Mouse (Mus musculus) forebrain, embryonic 13.5 days (tissue): Measurements from ENCODE around the gene Igsf21. TPM values are rescaled to one million over a fixed set of nuclear protein-coding genes. Genes with fewer than 3 reads are reported as not detected.

Experiments
- ATAC-seq: fragments of 200-750 bp; cut with Nextera tagmentation; 2 replicates; pipeline ENCODE4 v1.8.0; 2017
- H3K27ac ChIP-seq: fragments of 300-500 bp; sonication (generic); 2 replicates; pipeline ENCODE4 v1.5.1; 2015; ENCODE audit warnings: inconsistent platforms, mild to moderate bottlenecking, moderate library complexity
- H3K27me3 ChIP-seq: fragments of 300-500 bp; sonication (generic); 2 replicates; pipeline ENCODE4 v1.6.1; 2015; ENCODE audit warnings: mild to moderate bottlenecking, inconsistent platforms
- H3K36me3 ChIP-seq: fragments of 300-500 bp; sonication (generic); 2 replicates; pipeline ENCODE4 v1.6.1; 2015; ENCODE audit warnings: mild to moderate bottlenecking, inconsistent platforms; ENCODE audit not compliant: poor library complexity, severe bottlenecking
- H3K4me1 ChIP-seq: fragments of 300-500 bp; sonication (generic); 2 replicates; pipeline ENCODE4 v1.6.1; 2015; ENCODE audit warnings: inconsistent platforms
- H3K4me2 ChIP-seq: fragments of 300-500 bp; sonication (generic); 2 replicates; pipeline ENCODE4 v1.6.1; 2015; ENCODE audit warnings: inconsistent platforms, mild to moderate bottlenecking, moderate library complexity
- H3K4me3 ChIP-seq: fragments of 300-500 bp; sonication (generic); 2 replicates; pipeline ENCODE4 v1.5.1; 2015; ENCODE audit warnings: mild to moderate bottlenecking, inconsistent platforms
- H3K9ac ChIP-seq: fragments of 300-500 bp; sonication (generic); 2 replicates; pipeline ENCODE4 v1.6.1; 2015; ENCODE audit warnings: mild to moderate bottlenecking, inconsistent platforms
- H3K9me3 ChIP-seq: fragments of 300-500 bp; sonication (generic); replicated peaks from 2 replicates; pipeline ENCODE4 v1.6.1; 2016; ENCODE audit warnings: inconsistent platforms
- WGBS: fragments of 180-500 bp; shearing (Covaris S2); methylation state at CpG from one replicate; pipeline ENCODE4 v1.1.7; 2015; 5-methylcytosine and 5-hydroxymethylcytosine counted together
- polyA plus RNA-seq: library from polyadenylated mRNA; unstranded; fragments of >200 nt; fragmentation: Nextera tagmentation; extraction: Ambion mirVana; gene quantifications from 2 replicates; pipeline ENCODE4 v1.2.1, GENCODE M21; 2015

The Igsf21 gene
- polyA plus RNA-seq, 1 experiment from 2014 or later = 28.6 TPM

GRCm38 (mm10) chr4:140153711-140154114 is 92.9 kb downstream of the Igsf21 start:
- H3K36me3 ChIP-seq = no peaks in the 10 kb centered on the region
- peaks cover 27% of the 10 kb centered on the region for H3K4me1 ChIP-seq
- H3K27me3 ChIP-seq = no peaks in the 10 kb centered on the region
- ATAC-seq = no peak
- no peak overlapping the region for H3K4me3 ChIP-seq
- WGBS = 65% methylated on average over 9 of the region's 9 CpGs
- no peaks in the 10 kb centered on the region for H3K9me3 ChIP-seq
- H3K27ac ChIP-seq = no peak overlapping the region
- no peak overlapping the region for H3K4me2 ChIP-seq
- no peak overlapping the region for H3K9ac ChIP-seq

GRCm38 (mm10) chr4:140153101-140153500 is 93.5 kb downstream of the Igsf21 start:
- Histone ChIP-seq H3K27ac (no peak overlapping the region), H3K9me3 (no peaks in the 10 kb centered on the region), H3K4me1 (peaks cover 30% of the 10 kb centered on the region), H3K36me3 (no peaks in the 10 kb centered on the region), H3K9ac (no peak overlapping the region), H3K4me3 (no peak overlapping the region), H3K4me2 (no peak overlapping the region), H3K27me3 (no peaks in the 10 kb centered on the region)
- 34% methylated on average over 7 of the region's 7 CpGs for WGBS
- ATAC-seq = no peak

- H3K4me2 ChIP-seq = no peak overlapping the region
- peaks cover 41% of the 10 kb centered on the region for H3K4me1 ChIP-seq
- no peaks in the 10 kb centered on the region for H3K27me3 ChIP-seq
- ATAC-seq = no peak
- 93% methylated on average over 8 of the region's 8 CpGs for WGBS
- no peak overlapping the region for H3K9ac ChIP-seq
- H3K9me3 ChIP-seq = no peaks in the 10 kb centered on the region
- H3K36me3 ChIP-seq = no peaks in the 10 kb centered on the region
- no peak overlapping the region for H3K4me3 ChIP-seq
- H3K27ac ChIP-seq = no peak overlapping the region
Observed at GRCm38 (mm10) chr4:140149706-140150105, 96.9 kb downstream of the Igsf21 start.

GRCm38 (mm10) chr4:140147857-140148695 is 98.5 kb downstream of the Igsf21 start:
- Histone ChIP-seq H3K36me3 (no peaks in the 10 kb centered on the region), H3K4me2 (no peak overlapping the region), H3K4me3 (no peak overlapping the region), H3K4me1 (peaks cover 28% of the 10 kb centered on the region), H3K9ac (peak overlapping the region; percentile 36; the same call in 1 of the 2 replicates), H3K27ac (peak overlapping the region; percentile 54), H3K9me3 (0 out of 2 replicates have a peak, but pooled peaks cover 4% of the 10 kb centered on the region), H3K27me3 (no peaks in the 10 kb centered on the region)
- peak; percentile 19; the same call in 1 of the 2 replicates for ATAC-seq
- WGBS = 66% methylated on average over 20 of the region's 20 CpGs

- Histone ChIP-seq H3K4me3 (no peak overlapping the region), H3K27ac (peak overlapping the region; percentile 54), H3K9me3 (0 out of 2 replicates have a peak, but pooled peaks cover 7% of the 10 kb centered on the region), H3K9ac (peak overlapping the region; percentile 36; the same call in 1 of the 2 replicates), H3K4me2 (no peak overlapping the region), H3K36me3 (no peaks in the 10 kb centered on the region), H3K4me1 (peaks cover 28% of the 10 kb centered on the region), H3K27me3 (no peaks in the 10 kb centered on the region)
- peak; percentile 41; the same call in 1 of the 2 replicates for ATAC-seq
- WGBS = 83% methylated on average over 15 of the region's 15 CpGs
Observed at GRCm38 (mm10) chr4:140147079-140147840, 99.3 kb downstream of the Igsf21 start.

GRCm38 (mm10) chr4:140143884-140144525 is 102.6 kb downstream of the Igsf21 start:
- Histone ChIP-seq H3K27ac (no peak overlapping the region), H3K27me3 (no peaks in the 10 kb centered on the region), H3K36me3 (no peaks in the 10 kb centered on the region), H3K4me1 (peaks cover 28% of the 10 kb centered on the region), H3K4me3 (no peak overlapping the region), H3K9ac (no peak overlapping the region), H3K4me2 (no peak overlapping the region), H3K9me3 (0 out of 2 replicates have a peak, but pooled peaks cover 7% of the 10 kb centered on the region)
- 89% methylated on average over 10 of the region's 10 CpGs for WGBS
- ATAC-seq = no peak

- WGBS = 93% methylated on average over 6 of the region's 6 CpGs
- no peaks in the 10 kb centered on the region for H3K27me3 ChIP-seq
- no peak overlapping the region for H3K9ac ChIP-seq
- H3K4me2 ChIP-seq = no peak overlapping the region
- ATAC-seq = no peak
- no peaks in the 10 kb centered on the region for H3K36me3 ChIP-seq
- peaks cover 25% of the 10 kb centered on the region for H3K4me1 ChIP-seq
- no peak overlapping the region for H3K4me3 ChIP-seq
- 0 out of 2 replicates have a peak, but pooled peaks cover 7% of the 10 kb centered on the region for H3K9me3 ChIP-seq
- no peak overlapping the region for H3K27ac ChIP-seq
Observed at GRCm38 (mm10) chr4:140143178-140143577, 103.4 kb downstream of the Igsf21 start.

GRCm38 (mm10) chr4:140140485-140140884 is 106.1 kb downstream of the Igsf21 start:
- Histone ChIP-seq H3K27ac (no peak overlapping the region), H3K27me3 (no peaks in the 10 kb centered on the region), H3K9me3 (0 out of 2 replicates have a peak, but pooled peaks cover 13% of the 10 kb centered on the region), H3K9ac (no peak overlapping the region), H3K36me3 (no peaks in the 10 kb centered on the region), H3K4me3 (no peak overlapping the region), H3K4me2 (no peak overlapping the region), H3K4me1 (peaks cover 10% of the 10 kb centered on the region)
- 76% methylated on average over 9 of the region's 9 CpGs for WGBS
- ATAC-seq = no peak

- H3K36me3 ChIP-seq = no peaks in the 10 kb centered on the region
- ATAC-seq = no peak
- H3K9me3 ChIP-seq = 0 out of 2 replicates have a peak, but pooled peaks cover 13% of the 10 kb centered on the region
- WGBS = 69% methylated on average over 5 of the region's 5 CpGs
- H3K9ac ChIP-seq = no peak overlapping the region
- no peaks in the 10 kb centered on the region for H3K27me3 ChIP-seq
- no peak overlapping the region for H3K27ac ChIP-seq
- no peaks in the 10 kb centered on the region for H3K4me1 ChIP-seq
- no peak overlapping the region for H3K4me3 ChIP-seq
- H3K4me2 ChIP-seq = no peak overlapping the region
Observed at GRCm38 (mm10) chr4:140138846-140139245, 107.7 kb downstream of the Igsf21 start.

- no peak overlapping the region for H3K4me2 ChIP-seq
- peaks cover 22% of the 10 kb centered on the region for H3K4me1 ChIP-seq
- 0 out of 2 replicates have a peak, but pooled peaks cover 6% of the 10 kb centered on the region for H3K9me3 ChIP-seq
- H3K36me3 ChIP-seq = no peaks in the 10 kb centered on the region
- no peak overlapping the region for H3K9ac ChIP-seq
- ATAC-seq = no peak
- 22% methylated on average over 9 of the region's 9 CpGs for WGBS
- no peak overlapping the region for H3K27ac ChIP-seq
- no peak overlapping the region for H3K4me3 ChIP-seq
- H3K27me3 ChIP-seq = 0 out of 2 replicates have a peak, but pooled peaks cover 5% of the 10 kb centered on the region
Observed at GRCm38 (mm10) chr4:140131625-140132321, 114.8 kb downstream of the Igsf21 start.

- H3K36me3 ChIP-seq = no peaks in the 10 kb centered on the region
- WGBS = 8% methylated on average over 5 of the region's 5 CpGs
Observed at GRCm38 (mm10) chr4:140131201-140131600, 115.4 kb downstream of the Igsf21 start.

More at GRCm38 (mm10) chr4:140131201-140131600, 115.4 kb downstream of the Igsf21 start:
- 0 out of 2 replicates have a peak, but pooled peaks cover 5% of the 10 kb centered on the region for H3K27me3 ChIP-seq
- no peak overlapping the region for H3K9ac ChIP-seq
- no peak overlapping the region for H3K27ac ChIP-seq
- 0 out of 2 replicates have a peak, but pooled peaks cover under 1% of the 10 kb centered on the region for H3K9me3 ChIP-seq
- no peak overlapping the region for H3K4me3 ChIP-seq
- H3K4me1 ChIP-seq = peaks cover 28% of the 10 kb centered on the region
- H3K4me2 ChIP-seq = no peak overlapping the region
- ATAC-seq = no peak
